Mouse (Mus musculus) lung, postnatal 14 days (tissue): ENCODE results near the gene Ckap5.

Experiments used
- DNase-seq: peaks from one replicate; pipeline ENCODE4 v3.0.0; 2021

The Ckap5 gene

GRCm38 (mm10) chr2:91655827-91656226 is 129.3 kb downstream of the Ckap5 start:
- peak; percentile 35 for DNase-seq

GRCm38 (mm10) chr2:91656774-91657173 is 130.2 kb downstream of the Ckap5 start:
- peak; percentile 47 for DNase-seq

DNA sequence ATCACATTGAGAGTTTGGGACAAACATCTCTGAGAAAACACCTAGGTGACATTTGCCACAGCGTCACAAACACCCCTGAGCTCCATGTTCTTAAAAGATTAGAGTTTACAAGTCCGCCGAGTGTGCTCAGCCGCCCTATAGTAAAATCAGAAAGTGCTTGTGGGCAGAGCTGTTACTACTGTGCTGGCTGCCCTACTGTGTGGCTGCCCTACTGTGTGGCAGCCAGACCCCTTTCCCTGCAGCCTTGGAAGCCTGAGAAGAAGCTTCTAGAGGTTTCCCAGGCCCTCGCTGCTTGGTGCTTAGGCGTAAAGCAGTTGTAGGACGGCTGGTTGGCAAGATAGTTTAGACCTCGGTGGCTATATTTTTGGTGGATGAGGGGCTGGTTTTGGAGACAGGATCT is 133.1 kb downstream of the Ckap5 start:
- no peak for DNase-seq

DNA sequence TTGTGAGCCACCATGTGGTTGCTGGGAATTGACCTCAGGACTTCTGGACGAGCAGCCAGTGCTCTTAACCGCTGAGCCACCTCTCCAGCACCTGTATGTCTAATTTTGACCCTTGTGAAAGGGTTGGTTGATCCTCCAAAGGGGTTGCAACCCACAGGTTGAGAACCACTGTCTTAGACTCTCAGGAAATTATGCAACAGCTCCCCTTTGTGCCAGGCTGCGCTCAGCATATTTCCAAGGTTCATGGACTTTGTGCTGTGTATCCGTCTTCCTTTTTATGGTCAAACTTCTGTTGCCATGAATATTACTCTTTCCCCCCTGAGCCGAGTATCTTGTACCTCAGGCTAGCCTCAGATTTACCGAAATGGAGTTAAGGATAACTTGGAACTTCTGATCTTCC is 134.4 kb downstream of the Ckap5 start:
- DNase-seq: no peak

DNA sequence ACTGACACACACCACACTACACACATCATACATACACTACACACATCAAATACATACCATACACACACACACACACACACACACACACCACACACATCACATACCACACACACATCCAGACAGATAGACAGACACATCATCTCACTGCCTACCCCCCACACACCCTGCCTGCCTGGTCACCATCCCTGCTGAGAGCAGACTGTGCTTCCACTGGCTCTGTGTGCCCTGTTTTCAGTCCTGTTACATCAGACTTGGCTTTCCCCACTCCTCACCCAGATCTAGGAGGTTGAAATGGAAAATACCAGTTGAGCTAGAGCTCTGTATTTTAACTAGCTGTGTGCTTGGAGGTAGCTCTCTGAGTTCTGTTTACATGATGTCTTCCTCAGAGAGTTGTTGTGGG is 138.2 kb downstream of the Ckap5 start:
- DNase-seq: no peak

DNA sequence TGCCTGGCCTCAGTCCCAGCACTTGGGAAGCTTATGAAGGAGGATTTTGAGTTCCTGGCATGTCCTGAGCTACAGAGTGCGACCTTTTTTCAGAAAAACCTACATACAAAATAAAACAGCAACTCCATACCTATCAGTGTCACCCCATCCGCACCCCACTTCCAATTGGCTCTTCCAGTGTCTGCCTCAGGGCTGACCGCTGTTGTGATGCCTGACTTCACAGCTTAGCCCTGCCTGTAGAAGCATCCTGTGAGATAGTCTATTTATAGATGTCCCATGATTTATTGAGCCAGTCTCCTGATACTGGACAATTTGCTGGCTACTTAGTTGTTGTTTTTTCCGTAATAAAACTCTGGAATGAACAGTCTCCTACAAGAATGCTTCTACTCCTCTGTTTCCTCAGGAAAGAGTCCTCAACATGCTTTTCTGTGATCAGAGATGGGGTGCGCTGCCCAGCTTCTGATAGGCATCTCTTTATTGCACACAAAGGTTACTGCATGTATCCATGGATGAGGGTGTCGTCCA is 139.9 kb downstream of the Ckap5 start:
- no peak for DNase-seq

- DNase-seq: no peak
Measured at GRCm38 (mm10) chr2:91667747-91668146, 141.2 kb downstream of the Ckap5 start.

DNA sequence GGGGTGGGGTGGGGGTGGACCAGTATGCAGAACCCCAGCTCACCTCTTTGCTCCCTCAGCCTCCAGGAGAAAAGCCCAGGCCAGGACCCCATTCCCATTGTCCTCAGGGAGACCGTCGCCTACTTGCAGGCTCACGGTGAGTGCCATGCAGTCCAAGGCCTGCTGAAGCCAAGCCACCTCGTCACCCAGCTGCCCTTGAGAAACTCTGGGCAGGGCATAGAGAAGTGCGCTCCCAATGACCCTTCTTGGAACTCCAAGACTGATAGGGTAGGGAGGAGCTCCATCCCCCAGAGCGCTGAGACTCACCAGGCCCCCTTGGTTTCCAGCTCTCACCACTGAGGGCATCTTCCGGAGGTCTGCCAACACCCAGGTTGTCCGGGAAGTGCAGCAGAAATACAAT is 142.8 kb downstream of the Ckap5 start:
- DNase-seq: no peak

DNA sequence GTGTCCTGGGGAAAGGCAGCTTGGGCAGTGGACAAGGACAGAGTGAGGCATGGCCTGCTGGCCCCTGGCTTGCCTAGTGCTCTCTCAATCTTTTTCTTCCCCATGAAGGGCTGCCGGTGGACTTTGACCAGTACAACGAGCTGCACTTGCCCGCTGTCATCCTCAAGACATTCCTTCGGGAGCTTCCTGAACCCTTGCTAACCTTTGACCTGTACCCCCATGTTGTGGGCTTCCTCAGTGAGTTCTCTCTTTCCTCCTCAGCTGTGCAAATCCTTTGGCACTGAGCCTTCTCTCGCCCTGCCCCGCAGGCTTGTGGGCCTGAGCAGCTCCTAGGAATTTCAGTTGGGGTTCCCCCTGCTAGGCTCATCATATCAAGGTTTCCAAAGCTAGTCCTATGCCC is 143.5 kb downstream of the Ckap5 start:
- DNase-seq: no peak
